Mouse (Mus musculus) lung, postnatal 0 days (tissue): ENCODE measurements at regions not wholly inside any gene's neighbourhood (a gene's known extent, or its start where the extent isn't known, plus 50 kb on each side); places are given as distances from the start of the nearest gene placed in this dataset.
"Not testable (repeated sequence)": the region's sequence is repeated elsewhere in the genome, so short reads cannot be mapped to it uniquely, and the experiment has no call there.

Experiments used
- ATAC-seq: fragments of 200-750 bp; cut with Nextera tagmentation; 2 replicates; pipeline ENCODE4 v1.8.0; 2017; ENCODE audit warnings: moderate library complexity
- DNase-seq: peaks from one replicate; pipeline ENCODE4 v3.0.0-alpha.2; 2016; ENCODE audit warnings: low spot score
- H3K27ac ChIP-seq: fragments of 300-500 bp; sonication (generic); 2 replicates; pipeline ENCODE4 v1.5.1; 2014; ENCODE audit warnings: antibody characterized with exemption, mild to moderate bottlenecking, low read length, mixed read lengths
- H3K27me3 ChIP-seq: fragments of 300-500 bp; sonication (generic); replicated peaks from 2 replicates; pipeline ENCODE4 v1.6.1; 2014; ENCODE audit warnings: low read length, mixed read lengths; ENCODE audit not compliant: insufficient read depth
- H3K36me3 ChIP-seq: fragments of 300-500 bp; sonication (generic); 2 replicates; pipeline ENCODE4 v1.6.1; 2014; ENCODE audit warnings: low read length, mixed read lengths; ENCODE audit not compliant: insufficient read depth
- H3K4me1 ChIP-seq: fragments of 300-500 bp; sonication (generic); 2 replicates; pipeline ENCODE4 v1.6.1; 2014; ENCODE audit warnings: antibody characterized with exemption, low read depth, low read length, mixed read lengths; ENCODE audit not compliant: insufficient read depth
- H3K4me2 ChIP-seq: fragments of 300-500 bp; sonication (generic); replicated peaks from 2 replicates; pipeline ENCODE4 v1.6.1; 2014; ENCODE audit warnings: low read depth, mild to moderate bottlenecking, low read length, moderate library complexity, mixed read lengths
- H3K4me3 ChIP-seq: fragments of 300-500 bp; sonication (generic); 2 replicates; pipeline ENCODE4 v1.5.1; 2014; ENCODE audit warnings: low read depth, low read length
- H3K9ac ChIP-seq: fragments of 300-500 bp; sonication (generic); replicated peaks from 2 replicates; pipeline ENCODE4 v1.6.1; 2014; ENCODE audit warnings: low read depth, mild to moderate bottlenecking
- H3K9me3 ChIP-seq: fragments of 300-500 bp; sonication (generic); 2 replicates; pipeline ENCODE4 v1.6.1; 2016; ENCODE audit warnings: low read length, mixed read lengths
- CTCF ChIP-seq: IDR thresholded peaks from 2 replicates; pipeline ENCODE4 v1.5.1; 2016; ENCODE audit warnings: antibody characterized with exemption, mild to moderate bottlenecking
- EP300 ChIP-seq: IDR thresholded peaks from 2 replicates; pipeline ENCODE4 v1.6.1; 2016; ENCODE audit warnings: antibody characterized with exemption, mild to moderate bottlenecking, control low read depth
- WGBS: fragments of 180-500 bp; shearing (Covaris S2); extraction: QIAGEN DNeasy Blood & Tissue Kit; methylation state at CpG from one replicate; pipeline ENCODE4 v1.1.7; 2014; 5-methylcytosine and 5-hydroxymethylcytosine counted together

- no peak overlapping the region for H3K27ac ChIP-seq
- no peak overlapping the region for H3K4me3 ChIP-seq
- ATAC-seq (no peak), DNase-seq (no peak)
- no peak overlapping the region for H3K4me2 ChIP-seq
- 45% methylated on average over 2 of the region's 2 CpGs for WGBS
- H3K36me3 ChIP-seq = no peaks in the 10 kb centered on the region
- H3K4me1 ChIP-seq = no peaks in the 10 kb centered on the region
- no peaks in the 10 kb centered on the region for H3K9me3 ChIP-seq
- TF ChIP-seq CTCF = no peak
- no peak for TF ChIP-seq EP300
- H3K9ac ChIP-seq = no peak overlapping the region
- no peaks in the 10 kb centered on the region for H3K27me3 ChIP-seq
Observed at GRCm38 (mm10) chr13:85926323-85926722, 120.4 kb downstream of the Cox7c start.

DNA sequence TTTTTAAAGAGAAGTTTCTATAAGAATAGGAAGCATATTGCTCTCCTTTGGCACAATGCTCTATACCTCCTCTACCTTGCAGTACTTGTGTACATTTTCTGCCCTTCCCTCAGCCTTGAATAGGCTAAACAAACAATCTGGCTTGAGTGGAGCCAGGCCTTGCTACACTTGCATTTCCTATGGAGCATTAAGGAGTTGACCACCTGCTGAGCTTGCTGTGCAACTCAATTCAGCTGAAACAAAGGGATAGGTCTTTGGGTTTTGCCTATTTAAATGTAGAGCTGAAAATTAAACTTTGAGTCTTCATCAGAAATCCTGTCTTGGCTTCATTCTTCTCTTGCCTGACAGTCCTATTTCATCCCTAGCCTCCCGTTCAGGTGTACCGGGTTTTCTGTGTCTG lies 124.0 kb downstream of the Cox7c start:
- H3K4me2 ChIP-seq = no peak overlapping the region
- no peak overlapping the region for H3K9ac ChIP-seq
- H3K4me3 ChIP-seq = no peak overlapping the region
- ATAC-seq (no peak), DNase-seq (peak; percentile 11)
- H3K9me3 ChIP-seq = no peaks in the 10 kb centered on the region
- no peaks in the 10 kb centered on the region for H3K27me3 ChIP-seq
- H3K4me1 ChIP-seq = no peaks in the 10 kb centered on the region
- H3K36me3 ChIP-seq = no peaks in the 10 kb centered on the region
- WGBS = 87% methylated on average over 2 of the region's 2 CpGs
- no peak for TF ChIP-seq CTCF
- TF ChIP-seq EP300 = no peak
- H3K27ac ChIP-seq = no peak overlapping the region

GRCm38 (mm10) chr13:85901796-85902195 lies 144.9 kb downstream of the Cox7c start:
- no peak overlapping the region for H3K4me3 ChIP-seq
- no peak overlapping the region for H3K9ac ChIP-seq
- TF ChIP-seq CTCF (no peak), EP300 (no peak)
- no peaks in the 10 kb centered on the region for H3K36me3 ChIP-seq
- DNase-seq = no peak
- no peaks in the 10 kb centered on the region for H3K9me3 ChIP-seq
- no peaks in the 10 kb centered on the region for H3K4me1 ChIP-seq
- no peak for ATAC-seq
- H3K27ac ChIP-seq = no peak overlapping the region
- H3K27me3 ChIP-seq = no peaks in the 10 kb centered on the region
- no peak overlapping the region for H3K4me2 ChIP-seq

GRCm38 (mm10) chr13:85897656-85898055 lies 149.0 kb downstream of the Cox7c start:
- no peaks in the 10 kb centered on the region for H3K4me1 ChIP-seq
- no peaks in the 10 kb centered on the region for H3K9me3 ChIP-seq
- TF ChIP-seq EP300 (no peak), CTCF (no peak)
- H3K27ac ChIP-seq = no peak overlapping the region
- no peak overlapping the region for H3K9ac ChIP-seq
- H3K27me3 ChIP-seq = no peaks in the 10 kb centered on the region
- no peak overlapping the region for H3K4me2 ChIP-seq
- no peak overlapping the region for H3K4me3 ChIP-seq
- ATAC-seq (no peak), DNase-seq (no peak)
- no peaks in the 10 kb centered on the region for H3K36me3 ChIP-seq
- WGBS = 48% methylated on average over 2 of the region's 2 CpGs

GRCm38 (mm10) chr13:85895141-85895540 lies 151.6 kb downstream of the Cox7c start:
- no peak overlapping the region for H3K27ac ChIP-seq
- DNase-seq (no peak), ATAC-seq (no peak)
- no peaks in the 10 kb centered on the region for H3K36me3 ChIP-seq
- no peak overlapping the region for H3K9ac ChIP-seq
- 47% methylated on average over 8 of the region's 8 CpGs for WGBS
- TF ChIP-seq EP300 (no peak), CTCF (no peak)
- H3K27me3 ChIP-seq = no peaks in the 10 kb centered on the region
- H3K4me2 ChIP-seq = no peak overlapping the region
- no peak overlapping the region for H3K4me3 ChIP-seq
- H3K9me3 ChIP-seq = no peaks in the 10 kb centered on the region
- no peaks in the 10 kb centered on the region for H3K4me1 ChIP-seq

- not testable (repeated sequence) for H3K27me3 ChIP-seq, H3K4me3 ChIP-seq, H3K9ac ChIP-seq, DNase-seq, H3K27ac ChIP-seq, H3K4me2 ChIP-seq, H3K36me3 ChIP-seq, ATAC-seq, H3K9me3 ChIP-seq, H3K4me1 ChIP-seq
Observed at GRCm38 (mm10) chr13:85889846-85890245, 156.9 kb downstream of the Cox7c start.

GRCm38 (mm10) chr13:85882817-85883216 lies 163.9 kb downstream of the Cox7c start:
- no peaks in the 10 kb centered on the region for H3K27me3 ChIP-seq
- no peak overlapping the region for H3K4me2 ChIP-seq
- no peak overlapping the region for H3K9ac ChIP-seq
- no peak for DNase-seq
- H3K9me3 ChIP-seq = no peaks in the 10 kb centered on the region
- no peak overlapping the region for H3K4me3 ChIP-seq
- WGBS = 75% methylated on average over 2 of the region's 2 CpGs
- TF ChIP-seq EP300 = no peak
- TF ChIP-seq CTCF = no peak
- no peaks in the 10 kb centered on the region for H3K4me1 ChIP-seq
- no peak overlapping the region for H3K27ac ChIP-seq
- no peaks in the 10 kb centered on the region for H3K36me3 ChIP-seq
- no peak for ATAC-seq
